Mouse (Mus musculus): ENCODE measurements around the gene Dcaf11. TPM values are rescaled to one million over a fixed set of nuclear protein-coding genes. Genes with fewer than 3 reads are reported as not detected.

The Dcaf11 gene
- polyA plus RNA-seq, 1 experiment from 2014 or later = 72.9 TPM

- ATAC-seq (ENCODE audit: low read depth) = no peak
- WGBS = 70% methylated on average over 5 of the region's 5 CpGs
- Histone ChIP-seq H3K9me3 (ENCODE audit: control insufficient read depth, low read length) (no peaks in the 10 kb centered on the region), H3K4me1 (replicated peaks; ENCODE audit: control insufficient read depth, insufficient read depth, low read length) (no peaks in the 10 kb centered on the region), H3K4me2 (ENCODE audit: low read depth, low read length) (no peak overlapping the region), H3K4me3 (ENCODE audit: low read length) (no peak overlapping the region), H3K9ac (ENCODE audit: low read length) (no peak overlapping the region), H3K27me3 (ENCODE audit: control insufficient read depth, insufficient read depth, low read depth, low read length) (no peaks in the 10 kb centered on the region), H3K36me3 (ENCODE audit: control insufficient read depth, insufficient read depth, low read length) (peaks cover 21% of the 10 kb centered on the region), H3K27ac (ENCODE audit: low read length) (no peak overlapping the region)
Measured at GRCm38 (mm10) chr14:55551347-55551746, 8.5 kb upstream of the Dcaf11 start.

GRCm38 (mm10) chr14:55551794-55552193, 8.0 kb upstream of the Dcaf11 start:
- H3K36me3 ChIP-seq (ENCODE audit: control insufficient read depth, insufficient read depth, low read length) = peaks cover 21% of the 10 kb centered on the region
- no peak for ATAC-seq (ENCODE audit: low read depth)
- 90% methylated on average over 8 of the region's 8 CpGs for WGBS
- no peak overlapping the region for H3K4me2 ChIP-seq (ENCODE audit: low read depth, low read length)
- H3K27ac ChIP-seq (ENCODE audit: low read length) = no peak overlapping the region
- H3K4me3 ChIP-seq (ENCODE audit: low read length) = no peak overlapping the region
- H3K4me1 ChIP-seq (replicated peaks; ENCODE audit: control insufficient read depth, insufficient read depth, low read length) = peaks cover 2% of the 10 kb centered on the region
- H3K27me3 ChIP-seq (ENCODE audit: control insufficient read depth, insufficient read depth, low read depth, low read length) = no peaks in the 10 kb centered on the region
- no peak overlapping the region for H3K9ac ChIP-seq (ENCODE audit: low read length)
- H3K9me3 ChIP-seq (ENCODE audit: control insufficient read depth, low read length) = no peaks in the 10 kb centered on the region

GRCm38 (mm10) chr14:55554635-55555034, 5.2 kb upstream of the Dcaf11 start:
- H3K4me1 ChIP-seq (replicated peaks; ENCODE audit: control insufficient read depth, insufficient read depth, low read length) = peaks cover 6% of the 10 kb centered on the region
- no peak overlapping the region for H3K27ac ChIP-seq (ENCODE audit: low read length)
- no peaks in the 10 kb centered on the region for H3K9me3 ChIP-seq (ENCODE audit: control insufficient read depth, low read length)
- no peak overlapping the region for H3K4me3 ChIP-seq (ENCODE audit: low read length)
- no peak overlapping the region for H3K4me2 ChIP-seq (ENCODE audit: low read depth, low read length)
- H3K27me3 ChIP-seq (ENCODE audit: control insufficient read depth, insufficient read depth, low read depth, low read length) = no peaks in the 10 kb centered on the region
- H3K36me3 ChIP-seq (ENCODE audit: control insufficient read depth, insufficient read depth, low read length) = peaks cover 1% of the 10 kb centered on the region
- ATAC-seq (ENCODE audit: low read depth) = no peak
- no peak overlapping the region for H3K9ac ChIP-seq (ENCODE audit: low read length)

- H3K4me2 ChIP-seq (ENCODE audit: low read depth, low read length) = no peak overlapping the region
- no peak overlapping the region for H3K27ac ChIP-seq (ENCODE audit: low read length)
- no peak overlapping the region for H3K4me3 ChIP-seq (ENCODE audit: low read length)
- H3K27me3 ChIP-seq (ENCODE audit: control insufficient read depth, insufficient read depth, low read depth, low read length) = no peaks in the 10 kb centered on the region
- no peaks in the 10 kb centered on the region for H3K9me3 ChIP-seq (ENCODE audit: control insufficient read depth, low read length)
- ATAC-seq (ENCODE audit: low read depth) = no peak
- peaks cover 6% of the 10 kb centered on the region for H3K4me1 ChIP-seq (replicated peaks; ENCODE audit: control insufficient read depth, insufficient read depth, low read length)
- H3K9ac ChIP-seq (ENCODE audit: low read length) = no peak overlapping the region
- H3K36me3 ChIP-seq (ENCODE audit: control insufficient read depth, insufficient read depth, low read length) = no peaks in the 10 kb centered on the region
- WGBS = 74% methylated on average over 3 of the region's 3 CpGs
Measured at GRCm38 (mm10) chr14:55555788-55556187, 4.0 kb upstream of the Dcaf11 start.

- peak overlapping the region; percentile 47; the same call in 1 of the 2 replicates for H3K27ac ChIP-seq (ENCODE audit: low read length)
- no peak overlapping the region for H3K9ac ChIP-seq (ENCODE audit: low read length)
- H3K27me3 ChIP-seq (ENCODE audit: control insufficient read depth, insufficient read depth, low read depth, low read length) = no peaks in the 10 kb centered on the region
- 18% methylated on average over 5 of the region's 5 CpGs for WGBS
- no peak overlapping the region for H3K4me2 ChIP-seq (ENCODE audit: low read depth, low read length)
- no peak overlapping the region for H3K4me3 ChIP-seq (ENCODE audit: low read length)
- no peaks in the 10 kb centered on the region for H3K9me3 ChIP-seq (ENCODE audit: control insufficient read depth, low read length)
- H3K4me1 ChIP-seq (replicated peaks; ENCODE audit: control insufficient read depth, insufficient read depth, low read length) = peaks cover 17% of the 10 kb centered on the region
- no peak for ATAC-seq (ENCODE audit: low read depth)
- no peaks in the 10 kb centered on the region for H3K36me3 ChIP-seq (ENCODE audit: control insufficient read depth, insufficient read depth, low read length)
Measured at GRCm38 (mm10) chr14:55557003-55557402, 2.8 kb upstream of the Dcaf11 start.

- no peak overlapping the region for H3K4me2 ChIP-seq (ENCODE audit: low read depth, low read length)
- 0 out of 2 replicates have a peak overlapping the region, but pooled peaks have one; percentile 47 for H3K27ac ChIP-seq (ENCODE audit: low read length)
- H3K9ac ChIP-seq (ENCODE audit: low read length) = no peak overlapping the region
- 78% methylated on average over 3 of the region's 3 CpGs for WGBS
- H3K9me3 ChIP-seq (ENCODE audit: control insufficient read depth, low read length) = no peaks in the 10 kb centered on the region
- H3K27me3 ChIP-seq (ENCODE audit: control insufficient read depth, insufficient read depth, low read depth, low read length) = no peaks in the 10 kb centered on the region
- H3K4me3 ChIP-seq (ENCODE audit: low read length) = no peak overlapping the region
- no peaks in the 10 kb centered on the region for H3K36me3 ChIP-seq (ENCODE audit: control insufficient read depth, insufficient read depth, low read length)
- ATAC-seq (ENCODE audit: low read depth) = no peak
- H3K4me1 ChIP-seq (replicated peaks; ENCODE audit: control insufficient read depth, insufficient read depth, low read length) = peaks cover 20% of the 10 kb centered on the region
Measured at GRCm38 (mm10) chr14:55557587-55557986, 2.2 kb upstream of the Dcaf11 start.

- Histone ChIP-seq H3K36me3 (ENCODE audit: control insufficient read depth, insufficient read depth, low read length) (peaks cover 1% of the 10 kb centered on the region; the same call in 1 of the 2 replicates), H3K9me3 (ENCODE audit: control insufficient read depth, low read length) (no peaks in the 10 kb centered on the region), H3K27me3 (ENCODE audit: control insufficient read depth, insufficient read depth, low read depth, low read length) (no peaks in the 10 kb centered on the region), H3K4me3 (ENCODE audit: low read length) (no peak overlapping the region), H3K9ac (ENCODE audit: low read length) (no peak overlapping the region), H3K27ac (ENCODE audit: low read length) (0 out of 2 replicates have a peak overlapping the region, but pooled peaks have one; percentile 17), H3K4me1 (replicated peaks; ENCODE audit: control insufficient read depth, insufficient read depth, low read length) (peaks cover 20% of the 10 kb centered on the region), H3K4me2 (ENCODE audit: low read depth, low read length) (peak overlapping the region; percentile 91)
- ATAC-seq (ENCODE audit: low read depth) = no peak
- 46% methylated on average over 6 of the region's 6 CpGs for WGBS
Measured at GRCm38 (mm10) chr14:55558740-55559448, 912 bp upstream of the Dcaf11 start.

- Histone ChIP-seq H3K36me3 (ENCODE audit: control insufficient read depth, insufficient read depth, low read length) (peaks cover 14% of the 10 kb centered on the region), H3K27me3 (ENCODE audit: control insufficient read depth, insufficient read depth, low read depth, low read length) (no peaks in the 10 kb centered on the region), H3K4me3 (ENCODE audit: low read length) (peak within 1 kb of the TSS; percentile 83), H3K27ac (ENCODE audit: low read length) (peak within 1 kb of the TSS; percentile 100), H3K4me1 (replicated peaks; ENCODE audit: control insufficient read depth, insufficient read depth, low read length) (peaks cover 20% of the 10 kb centered on the region), H3K9me3 (ENCODE audit: control insufficient read depth, low read length) (no peaks in the 10 kb centered on the region), H3K4me2 (ENCODE audit: low read depth, low read length) (peak within 1 kb of the TSS; percentile 91), H3K9ac (ENCODE audit: low read length) (peak within 1 kb of the TSS; percentile 87)
- ATAC-seq (ENCODE audit: low read depth) = peak; percentile 95
- WGBS = under 1% methylated on average over 51 of the region's 51 CpGs
Measured at GRCm38 (mm10) chr14:55560202-55561073, 632 bp downstream of the Dcaf11 start, which contains the start of gene A730061H03Rik. A730061H03Rik (minus strand) TSS chr14:55560406.

- 67% methylated on average over 10 of the region's 10 CpGs for WGBS
- Histone ChIP-seq H3K36me3 (ENCODE audit: control insufficient read depth, insufficient read depth, low read length) (peaks cover 25% of the 10 kb centered on the region), H3K9me3 (ENCODE audit: control insufficient read depth, low read length) (no peaks in the 10 kb centered on the region), H3K27me3 (ENCODE audit: control insufficient read depth, insufficient read depth, low read depth, low read length) (no peaks in the 10 kb centered on the region), H3K9ac (ENCODE audit: low read length) (no peak overlapping the region), H3K4me3 (ENCODE audit: low read length) (peak overlapping the region; percentile 83), H3K4me1 (replicated peaks; ENCODE audit: control insufficient read depth, insufficient read depth, low read length) (peaks cover 17% of the 10 kb centered on the region), H3K27ac (ENCODE audit: low read length) (no peak overlapping the region), H3K4me2 (ENCODE audit: low read depth, low read length) (peak overlapping the region; percentile 91)
- ATAC-seq (ENCODE audit: low read depth) = no peak
Measured at GRCm38 (mm10) chr14:55561860-55562259, 2.1 kb downstream of the Dcaf11 start.
